Mouse (Mus musculus): ENCODE measurements around the gene Dolpp1.

The Dolpp1 gene

DNA sequence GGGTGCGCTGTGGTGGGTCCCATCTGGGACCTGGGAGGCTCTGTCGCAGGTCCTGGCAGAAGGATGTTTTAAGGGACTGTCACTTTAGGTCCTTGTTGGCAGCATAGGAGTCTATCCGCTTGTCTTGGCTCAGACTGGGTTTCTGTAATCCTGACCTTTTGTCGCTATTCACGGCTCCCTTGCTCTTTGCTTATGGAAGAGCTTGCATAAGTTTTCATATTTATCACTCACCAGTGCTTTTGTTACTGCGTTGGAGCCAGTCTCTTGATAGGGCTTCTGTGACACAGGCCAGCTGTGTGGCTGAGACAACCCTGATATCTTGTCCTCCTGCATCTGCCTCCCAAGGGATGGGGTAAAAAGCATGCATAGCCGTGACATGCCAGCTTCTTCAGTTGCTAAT is 12.7 kb upstream of the Dolpp1 start:
- DNase-seq = no peak

DNA sequence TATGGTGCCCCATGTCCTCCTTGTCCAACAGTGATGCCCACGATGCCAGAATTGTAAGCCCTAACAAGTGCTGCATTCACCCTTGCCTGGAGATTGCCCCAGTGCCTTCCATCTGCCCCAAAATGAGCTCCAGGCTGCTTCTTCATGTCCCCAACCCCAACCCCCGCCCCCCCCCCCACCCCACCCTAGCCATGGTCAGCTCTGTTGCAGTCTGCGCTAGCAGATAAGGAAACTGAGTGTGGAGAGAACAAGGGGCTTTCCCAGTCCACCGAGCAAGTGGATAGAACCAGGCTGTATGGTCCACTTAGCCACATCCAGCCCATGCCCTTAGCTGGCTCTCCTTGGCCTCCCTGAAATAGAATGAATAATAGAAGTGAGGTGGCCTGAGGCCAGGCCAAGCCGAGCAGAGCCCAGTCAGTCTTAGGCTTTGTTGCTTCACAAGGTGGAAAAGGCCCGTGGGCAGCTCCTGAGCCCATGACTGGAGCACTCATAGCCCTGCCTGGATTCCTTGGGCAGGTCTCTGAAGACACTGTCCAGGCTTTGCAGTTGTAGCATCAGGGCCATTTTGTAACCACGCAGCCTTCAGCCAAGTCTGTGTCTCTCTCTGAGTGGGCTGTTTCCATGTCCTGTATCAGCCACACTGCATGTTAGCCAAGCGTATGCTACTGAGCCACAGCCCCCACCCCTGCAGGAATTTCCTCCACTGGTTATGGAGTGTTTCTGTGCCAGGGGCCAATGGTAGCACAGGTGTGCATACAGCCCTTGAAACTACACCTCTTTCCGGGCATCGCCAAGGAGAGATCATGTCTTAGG is 11.3 kb upstream of the Dolpp1 start:
- DNase-seq = no peak

DNA sequence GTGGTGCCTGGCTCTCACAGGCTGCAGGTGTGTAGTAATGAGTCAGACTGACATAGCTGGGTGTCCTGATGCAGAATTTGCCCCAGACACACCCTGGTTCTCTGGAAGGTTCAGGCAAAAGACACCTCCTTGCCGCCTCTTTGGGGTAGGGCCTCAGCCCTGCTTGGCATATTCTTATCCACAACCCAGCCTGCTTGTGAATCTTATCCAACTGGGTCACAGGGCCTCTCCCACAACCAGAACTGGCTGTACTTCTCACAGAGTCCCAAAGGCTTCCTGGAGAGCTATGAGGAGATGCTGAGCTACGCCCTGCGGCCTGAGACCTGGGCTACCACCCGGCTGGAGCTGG is 10.7 kb upstream of the Dolpp1 start:
- DNase-seq = no peak

DNA sequence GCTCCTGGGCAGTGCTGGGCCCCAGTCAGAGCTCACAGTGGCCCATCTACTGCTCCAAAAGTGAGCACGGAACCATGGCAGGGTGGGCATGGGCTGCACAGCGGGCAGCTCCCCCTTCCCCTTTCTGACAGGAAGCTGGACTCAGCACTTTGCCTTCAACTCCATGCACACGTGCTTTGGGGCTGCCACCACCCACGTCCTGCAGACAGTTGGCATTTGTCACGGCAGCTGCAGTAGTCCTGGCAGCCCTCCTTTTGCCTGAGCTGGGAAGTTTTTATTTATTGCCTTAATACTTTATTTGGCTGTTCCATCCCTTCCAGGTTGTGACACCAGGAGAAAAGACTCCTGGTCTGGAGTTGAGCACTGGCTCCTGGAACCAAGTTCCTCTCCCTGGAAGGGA is 7.2 kb upstream of the Dolpp1 start:
- DNase-seq = no peak

DNA sequence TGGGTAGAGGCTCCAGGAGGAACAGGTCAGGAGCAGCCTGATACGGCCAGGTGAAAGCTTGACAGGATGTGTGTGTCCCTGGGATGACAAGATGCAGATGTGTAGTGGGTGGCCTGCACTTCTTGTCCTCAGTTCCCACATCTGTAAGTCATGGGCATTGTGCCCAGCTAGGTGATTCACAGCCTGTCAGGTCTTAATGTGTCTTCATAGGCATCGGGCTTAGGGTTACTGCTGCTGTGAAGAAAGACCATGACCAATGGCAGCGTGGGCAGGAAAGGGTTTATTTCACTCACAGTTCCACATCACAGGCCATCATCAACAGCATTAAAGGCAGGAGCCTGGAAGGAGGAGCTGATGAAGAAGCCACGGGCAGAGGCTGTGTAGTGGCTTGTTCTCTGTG is 6.5 kb upstream of the Dolpp1 start:
- DNase-seq = no peak

DNA sequence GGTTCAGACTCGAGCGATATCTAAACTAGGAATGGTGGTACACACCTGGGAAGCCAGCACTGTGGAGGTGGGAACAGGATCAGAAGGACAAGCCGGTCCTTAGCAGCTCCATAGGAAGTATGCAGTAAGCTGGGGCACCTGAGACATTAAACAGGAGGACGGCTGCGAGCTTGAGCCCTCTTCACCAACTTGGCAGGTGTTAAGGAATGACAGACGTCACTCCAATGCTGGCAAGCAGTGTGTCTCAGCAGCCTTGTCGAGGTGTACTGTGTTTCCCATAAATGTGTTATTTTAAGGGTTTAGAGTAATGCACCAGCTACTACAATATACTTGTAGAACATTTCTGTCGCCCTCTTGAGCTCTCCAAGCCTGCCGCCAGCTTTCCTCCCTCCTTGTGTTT is 5.1 kb upstream of the Dolpp1 start:
- DNase-seq = no peak

DNA sequence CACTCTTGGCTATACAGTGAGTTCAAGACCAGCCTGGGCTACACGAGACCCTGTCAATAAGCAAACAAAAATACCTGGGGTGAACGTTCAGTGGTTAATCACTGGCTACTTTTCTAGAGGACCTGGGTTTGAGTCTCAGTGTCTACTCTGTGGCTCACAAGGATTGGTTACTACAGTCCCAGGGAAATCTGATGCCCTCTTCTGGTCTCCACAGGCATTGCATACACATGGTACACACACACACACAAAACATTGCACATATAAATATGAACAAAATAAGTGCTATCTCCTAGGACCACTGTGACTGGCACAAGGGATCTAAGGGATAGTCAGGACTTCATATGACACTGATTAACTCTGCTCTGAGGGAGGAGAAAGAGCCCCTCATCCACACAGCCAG is 3.1 kb upstream of the Dolpp1 start:
- DNase-seq = no peak

DNA sequence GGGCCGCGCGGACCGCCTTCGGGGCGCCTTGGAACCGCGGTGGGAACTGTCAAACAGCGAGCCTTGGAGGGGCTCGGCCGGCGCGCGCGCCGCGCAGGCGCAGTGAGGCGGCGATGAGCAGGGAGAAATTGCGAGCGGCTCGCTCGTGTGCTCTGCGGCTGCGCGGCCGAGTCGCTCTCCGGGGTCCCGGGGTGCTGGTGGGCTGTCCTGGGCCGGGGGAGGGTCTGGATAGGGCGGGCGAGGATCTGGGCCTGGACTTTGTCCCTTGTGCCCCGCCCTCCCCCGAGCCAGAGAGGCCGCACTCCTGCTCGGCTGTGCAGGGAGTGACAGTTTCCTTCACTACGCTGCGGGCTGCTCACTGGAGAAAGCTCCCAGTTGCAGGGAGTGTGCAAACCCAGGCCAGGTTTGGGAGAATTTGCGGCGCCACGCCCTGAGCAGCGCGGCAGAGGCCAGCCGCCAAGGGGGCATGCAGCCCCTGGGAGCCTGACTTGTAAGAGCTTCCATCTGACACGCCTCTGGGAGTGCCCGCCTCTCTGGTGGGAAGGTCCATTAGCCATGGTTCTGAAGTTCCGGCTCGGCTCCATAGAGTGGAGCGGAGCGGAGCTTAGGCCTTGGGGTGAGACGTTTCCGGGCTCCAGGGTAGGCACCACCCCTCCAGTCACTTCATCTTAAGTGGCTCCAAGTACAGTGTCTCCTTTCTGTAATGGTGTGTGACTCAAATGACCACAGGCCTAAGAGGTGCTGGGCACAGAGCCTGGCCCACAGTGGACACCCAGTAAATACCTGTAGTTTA is 719 bp downstream of the Dolpp1 start:
- peak; percentile 89 for DNase-seq

DNA sequence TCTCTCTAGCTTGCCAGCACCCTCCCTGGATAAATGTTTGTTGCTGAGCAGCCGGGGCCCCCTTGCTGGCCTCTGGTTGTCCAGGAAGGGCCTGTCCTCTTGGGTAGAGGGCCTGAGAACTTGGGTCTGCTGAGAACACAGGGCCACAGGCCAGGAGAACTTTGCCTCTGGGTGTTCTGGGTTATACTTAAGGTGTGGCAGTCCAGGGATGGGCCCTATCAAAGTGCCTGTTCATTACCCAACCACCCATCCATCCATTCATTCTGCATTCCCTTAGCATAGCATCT is 1.3 kb downstream of the Dolpp1 start:
- DNase-seq = no peak

DNA sequence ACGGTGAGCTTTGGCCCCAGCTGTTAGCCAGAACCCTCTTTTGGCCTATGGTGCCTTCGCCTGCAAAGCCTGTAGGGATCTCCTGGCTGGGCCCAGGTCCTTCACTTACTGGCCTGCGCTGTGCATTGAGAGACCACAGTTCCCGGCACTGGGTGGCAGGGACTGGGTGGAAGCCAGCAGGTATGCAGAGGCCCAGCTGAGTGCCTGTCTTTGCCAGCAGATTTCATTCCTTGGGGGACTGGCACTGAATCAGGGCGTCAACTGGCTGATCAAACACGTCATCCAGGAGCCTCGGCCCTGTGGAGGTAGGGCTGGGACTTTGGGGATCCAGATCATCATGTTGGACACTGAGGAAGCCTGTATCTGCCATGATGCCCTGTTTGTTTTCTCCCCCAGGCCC is 3.7 kb downstream of the Dolpp1 start:
- no peak for DNase-seq

DNA sequence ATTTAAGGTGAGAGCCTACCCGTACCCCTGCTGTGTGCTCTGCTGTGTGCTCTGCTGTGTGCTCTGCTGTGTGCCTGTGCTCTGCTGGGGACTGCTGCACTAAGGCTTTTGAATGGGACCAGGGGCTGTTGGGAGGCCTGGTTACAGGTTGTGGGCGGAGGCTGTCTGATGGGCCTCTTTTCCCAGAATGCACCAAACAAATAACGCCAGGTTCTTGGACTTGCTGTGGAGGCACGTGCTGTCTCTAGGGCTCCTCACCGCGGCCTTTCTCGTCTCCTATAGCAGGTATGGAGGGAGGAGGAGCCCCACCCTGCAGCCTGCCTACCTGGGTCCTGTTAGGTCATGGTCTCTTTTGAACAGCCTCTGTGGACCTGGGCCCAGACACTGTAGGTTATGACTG is 4.2 kb downstream of the Dolpp1 start:
- no peak for DNase-seq

DNA sequence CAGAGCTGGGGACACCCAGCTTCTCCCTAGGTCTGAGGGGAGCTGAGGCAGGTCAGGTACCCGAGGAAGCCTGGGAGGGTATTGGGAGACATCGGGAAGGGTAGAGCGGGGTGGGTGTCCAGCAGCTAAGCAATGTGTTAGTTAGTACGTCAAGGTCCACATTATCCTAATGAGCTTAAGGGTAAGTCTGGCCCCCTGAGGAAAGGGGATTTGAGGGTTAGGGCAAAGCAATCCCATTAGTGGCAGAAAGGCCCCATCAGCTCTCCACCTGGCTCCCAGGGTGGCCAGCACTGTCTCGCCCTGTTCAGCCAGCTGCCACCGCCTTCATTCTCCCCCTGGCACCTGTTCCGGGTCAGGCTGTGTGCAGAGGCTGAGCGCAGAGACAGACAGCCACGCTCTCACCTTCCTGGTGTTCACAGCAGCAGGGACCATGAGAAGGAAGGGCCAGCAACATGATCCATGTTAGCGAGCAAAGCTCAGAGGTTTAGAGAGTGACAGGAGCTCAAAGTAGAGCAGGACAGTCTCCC is 6.0 kb downstream of the Dolpp1 start:
- no peak for DNase-seq

DNA sequence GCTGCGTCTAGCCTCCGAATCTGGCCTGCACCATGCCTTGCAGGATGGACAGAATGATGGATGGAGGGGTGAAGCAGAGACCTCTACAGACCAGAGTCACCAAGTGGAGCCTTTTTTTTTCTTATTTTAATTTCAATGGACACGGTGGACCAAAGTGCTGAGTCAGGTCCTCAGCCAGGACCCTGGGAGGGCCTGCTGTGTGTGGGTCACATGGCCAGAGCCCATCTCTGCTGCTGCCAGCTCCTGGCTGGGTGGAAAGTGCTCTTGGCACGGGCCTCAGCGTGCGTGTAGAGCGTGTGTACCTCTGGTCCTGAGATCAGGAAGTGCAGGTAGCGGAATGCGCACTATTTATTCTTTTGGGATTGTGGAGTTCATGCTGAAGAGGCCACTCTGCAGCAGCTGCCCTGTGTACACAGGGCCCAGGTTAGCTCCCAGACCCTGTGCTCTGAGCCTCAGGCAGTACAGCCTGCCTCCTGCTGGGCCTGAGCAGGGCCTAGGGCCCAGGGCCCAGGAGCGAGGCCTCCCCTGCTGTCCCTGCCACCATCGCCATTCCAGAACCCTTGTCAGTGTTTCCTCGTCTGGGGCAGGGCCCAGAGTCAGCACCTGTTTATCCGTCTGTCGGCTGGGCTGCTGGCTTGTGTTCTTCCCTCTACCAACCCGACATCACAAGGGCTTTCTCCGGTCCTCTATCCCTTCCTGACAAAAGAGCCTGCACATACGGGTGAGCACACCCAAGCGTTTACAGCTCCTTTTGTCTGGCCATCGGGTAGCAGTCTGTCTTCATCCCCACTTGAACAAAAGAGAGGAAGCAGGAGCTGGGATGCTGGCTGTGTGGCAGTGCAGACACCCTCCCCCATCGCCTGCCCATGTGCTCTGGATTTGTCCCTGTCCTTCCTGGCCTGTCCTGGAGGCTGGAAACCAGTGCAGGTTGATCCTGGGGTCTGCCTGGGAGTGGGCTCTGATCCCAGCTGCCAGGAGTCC is 7.4 kb downstream of the Dolpp1 start:
- DNase-seq = no peak

DNA sequence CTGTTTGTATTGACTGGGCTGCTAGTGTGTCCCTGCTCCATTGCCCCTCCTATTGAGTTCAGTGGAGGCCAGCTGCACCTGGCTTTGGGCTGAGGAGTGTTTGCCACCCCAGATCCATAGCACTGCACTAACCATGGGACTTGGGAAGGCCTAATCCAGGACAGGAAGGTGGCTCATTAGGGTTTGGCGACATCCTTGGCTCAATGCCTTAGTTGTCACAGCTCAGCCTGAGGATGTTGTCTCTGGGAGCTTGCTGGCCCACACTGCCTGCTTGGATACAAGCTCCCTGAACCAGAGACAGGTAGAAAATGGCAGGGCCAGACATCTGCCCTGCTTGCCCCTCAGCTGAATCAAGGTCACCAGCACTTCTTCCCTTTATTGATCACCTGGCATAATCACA is 9.5 kb downstream of the Dolpp1 start:
- DNase-seq = no peak

DNA sequence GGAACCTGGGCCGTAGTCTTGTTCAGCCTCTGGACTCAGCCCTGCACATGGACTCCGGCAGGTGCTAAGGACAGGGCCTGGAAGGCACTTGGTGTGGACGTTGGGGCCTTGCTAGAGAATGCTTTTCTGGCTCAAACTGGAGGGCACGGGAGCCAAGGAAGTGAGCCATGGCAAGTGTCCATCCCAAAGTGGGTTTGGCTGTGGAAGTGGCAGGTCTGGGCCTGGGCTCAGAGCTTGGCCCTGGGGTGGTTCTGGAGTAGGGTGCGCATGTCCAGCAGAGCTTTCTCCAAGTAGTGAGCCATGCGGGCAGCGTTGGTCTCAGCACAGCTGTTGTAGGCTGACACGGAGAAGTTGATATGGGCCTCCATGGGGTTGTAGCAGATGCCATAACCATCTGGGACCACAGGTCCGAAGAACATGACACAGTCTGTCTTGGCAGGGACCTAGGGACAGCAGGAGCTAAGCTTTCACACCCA is 10.3 kb downstream of the Dolpp1 start:
- no peak for DNase-seq

DNA sequence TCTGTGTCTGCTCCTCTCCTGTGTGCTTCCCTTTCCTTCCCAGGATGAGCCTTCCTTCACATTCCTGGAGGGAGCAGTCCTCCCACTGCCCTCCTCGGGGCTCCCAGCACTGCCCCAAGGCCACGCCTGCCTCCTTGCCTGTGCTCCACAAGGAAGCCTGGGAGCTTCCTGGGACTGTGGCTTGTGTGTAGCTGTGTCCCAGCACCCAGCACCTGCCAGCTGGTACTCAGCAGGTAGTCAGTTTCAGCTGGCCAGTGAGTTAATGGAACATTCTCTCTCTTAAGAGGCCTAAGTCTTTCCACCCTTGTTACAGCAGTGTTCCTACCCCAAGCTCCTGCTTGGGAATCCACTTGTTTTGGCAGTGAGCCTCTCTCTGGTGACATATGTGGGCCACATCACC is 10.8 kb downstream of the Dolpp1 start:
- no peak for DNase-seq

DNA sequence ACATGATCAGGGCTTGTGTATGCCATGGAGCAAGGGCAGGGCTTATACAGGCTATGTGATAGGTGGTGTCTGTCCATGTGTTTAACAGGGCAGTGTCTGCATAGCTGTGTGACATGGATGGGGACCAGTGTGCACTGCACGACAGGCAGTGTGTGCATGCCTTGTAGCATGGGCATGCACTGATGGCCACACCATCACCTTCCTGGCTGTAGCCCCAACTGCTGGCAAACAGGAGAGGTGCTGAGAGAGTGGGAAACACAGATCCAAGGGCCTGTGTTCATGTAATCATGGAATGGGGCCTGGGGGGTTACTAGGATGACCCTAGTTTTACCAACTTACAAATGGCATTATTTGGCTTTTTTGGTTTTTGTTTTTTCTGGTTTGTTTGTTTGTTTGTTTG is 11.8 kb downstream of the Dolpp1 start:
- DNase-seq = no peak

DNA sequence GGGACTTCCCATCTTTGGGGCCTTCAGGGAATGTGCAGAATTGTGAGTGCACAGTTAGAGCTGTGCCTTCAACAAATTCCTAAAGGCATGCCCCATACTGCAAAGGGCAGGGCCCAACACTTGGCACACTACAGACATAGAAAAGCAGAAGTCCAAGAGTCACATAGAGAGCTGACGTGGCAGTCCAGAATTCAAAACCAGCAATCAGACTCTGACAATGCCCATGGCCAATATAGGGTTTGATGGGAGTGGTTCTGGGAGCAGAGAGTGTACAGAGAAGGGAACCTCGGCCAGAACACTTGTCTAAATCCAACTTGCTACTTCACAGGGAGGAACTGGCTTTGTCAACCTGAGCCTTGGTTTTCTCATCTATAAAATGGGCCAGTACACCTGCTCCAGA is 15.2 kb downstream of the Dolpp1 start:
- DNase-seq = no peak

DNA sequence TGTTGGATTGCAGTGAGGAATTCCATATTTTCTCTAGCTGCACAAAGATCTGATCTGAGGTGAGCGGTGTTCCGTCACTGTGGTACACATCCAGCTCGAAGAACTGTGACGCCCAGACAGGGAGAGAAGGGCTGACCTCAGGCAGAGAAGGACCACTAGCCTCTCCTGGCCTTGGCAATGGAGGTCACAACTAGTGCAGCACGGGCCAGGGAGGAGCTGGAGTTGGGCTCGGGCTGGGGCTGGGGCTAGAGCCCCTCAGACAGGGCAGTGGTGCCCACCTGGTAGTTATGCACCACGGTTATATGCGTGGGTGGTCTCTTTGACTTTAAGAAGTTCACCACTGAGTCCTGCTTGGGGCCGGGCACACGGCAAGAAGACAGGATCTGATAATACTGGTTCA is 15.7 kb downstream of the Dolpp1 start:
- no peak for DNase-seq

DNA sequence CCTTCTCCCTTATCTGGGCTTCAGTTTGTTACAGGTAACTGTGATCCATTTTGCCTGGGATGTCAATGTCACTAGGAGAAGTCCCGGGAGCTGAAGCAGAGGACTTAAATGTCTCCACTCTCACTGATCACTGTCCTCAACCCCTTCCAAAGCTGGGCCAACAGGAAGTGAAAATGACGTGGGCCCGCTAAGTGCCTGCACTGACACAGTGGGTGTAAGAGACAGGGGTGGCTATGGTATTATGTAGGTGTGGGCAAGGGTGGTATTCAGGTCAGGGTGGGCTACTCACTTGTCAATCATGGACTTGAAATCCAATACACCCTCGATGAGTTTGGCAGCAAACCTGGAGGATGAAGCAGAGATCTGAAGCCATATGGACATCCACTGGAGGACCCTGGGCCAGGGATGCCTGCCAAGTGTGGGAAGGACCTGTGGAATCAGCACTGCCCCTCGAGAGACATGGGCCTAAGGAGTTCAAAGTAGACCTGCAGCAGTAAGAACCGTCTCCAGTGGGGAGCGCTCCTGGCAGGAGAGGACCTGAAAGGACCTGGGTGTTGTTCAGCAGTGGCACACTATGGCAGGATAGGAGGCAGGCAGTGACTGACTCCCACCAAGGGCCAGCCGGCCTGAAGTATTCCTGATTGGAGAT is 16.5 kb downstream of the Dolpp1 start:
- DNase-seq = no peak

DNA sequence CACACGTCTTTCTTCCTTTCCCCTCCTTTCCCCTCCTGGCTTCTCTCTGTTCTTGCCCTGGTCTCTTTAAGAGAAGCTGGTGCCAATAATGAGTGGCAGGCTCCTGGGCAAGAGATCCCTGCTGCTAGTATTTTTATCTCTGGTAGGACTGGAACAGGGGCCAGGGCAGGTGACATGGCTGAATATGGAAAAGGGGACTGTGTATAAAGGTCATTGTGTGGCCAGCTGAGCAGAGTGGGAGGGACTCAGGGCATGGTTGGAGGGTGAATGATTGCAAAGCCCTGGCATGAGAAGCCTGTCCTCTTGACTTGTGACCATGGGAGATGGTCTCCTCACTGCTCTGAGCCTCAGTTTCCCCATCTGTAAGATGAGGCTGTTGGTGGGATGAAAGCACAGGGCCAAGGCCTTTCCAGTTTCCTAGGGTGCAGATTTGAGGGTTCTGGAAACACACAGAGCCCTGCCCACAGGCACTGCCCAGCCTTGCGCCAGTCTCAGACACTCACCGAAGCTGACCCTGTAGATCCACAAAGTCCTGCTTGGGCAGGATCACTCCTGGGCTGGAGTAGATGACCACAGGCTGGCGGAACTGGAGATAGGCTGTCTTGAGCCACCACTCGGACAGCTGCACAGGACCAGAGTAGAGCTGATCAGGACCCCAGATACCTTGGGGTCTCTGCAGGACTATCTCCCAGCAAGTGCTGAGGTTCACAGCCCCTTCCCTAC is 17.6 kb downstream of the Dolpp1 start:
- peak; percentile 65 for DNase-seq

All from kidney, postnatal 14 days (tissue).